Mouse (Mus musculus) lung, postnatal 36 days (tissue): ENCODE data around the gene Col23a1.

Experiments
- DNase-seq: peaks from one replicate; pipeline ENCODE4 v3.0.0; 2022; ENCODE audit warnings: mixed read lengths

Gene Col23a1

DNA sequence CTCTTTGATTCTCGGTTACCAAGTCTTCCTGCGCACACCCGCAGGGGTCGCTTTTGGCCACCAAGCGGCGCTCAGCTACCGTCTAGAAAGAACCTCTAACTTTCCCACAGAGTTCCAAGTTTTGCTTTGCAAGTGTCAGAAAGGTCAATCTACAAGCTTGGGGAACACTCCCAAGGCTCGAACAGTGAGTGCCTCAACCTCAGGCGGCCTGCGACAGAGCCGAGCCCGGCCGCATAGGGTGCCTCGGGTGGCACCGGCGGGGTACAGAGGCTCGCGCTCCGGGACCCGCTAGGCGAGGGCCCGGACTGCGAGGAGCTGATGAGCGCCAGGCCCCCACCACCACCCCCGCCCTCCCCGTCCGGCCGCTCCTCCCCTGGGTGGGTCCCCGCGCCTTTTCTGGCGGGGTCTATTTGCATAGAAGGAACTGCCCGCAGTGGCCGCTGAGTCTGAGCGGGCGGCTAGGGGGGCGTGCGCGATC lies at the start of gene Col23a1:
Gene Col23a1 (plus strand): TSS at position 357 of the 478 bp plus-strand sequence.
- DNase-seq, result peak; percentile 89

DNA sequence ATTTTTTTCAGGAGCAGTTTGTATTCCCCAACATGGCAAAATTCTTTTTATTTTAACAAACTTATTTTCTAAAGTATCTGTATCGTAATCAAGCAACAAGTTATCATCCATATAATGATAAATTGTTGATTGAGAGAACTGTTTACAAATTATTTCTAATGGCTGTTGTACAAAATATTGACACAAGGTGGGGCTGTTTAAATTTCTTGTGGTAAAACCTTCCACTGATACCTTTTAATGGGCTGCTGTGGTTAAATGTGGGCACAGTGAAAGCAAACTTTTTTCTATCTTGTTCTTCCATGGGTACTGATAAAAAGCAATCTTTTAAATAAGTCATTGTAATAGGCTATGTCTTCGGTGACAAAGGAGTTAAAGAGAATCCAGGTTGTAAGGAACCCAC lies 46.8 kb upstream of the Col23a1 start:
- no peak for DNase-seq

DNA sequence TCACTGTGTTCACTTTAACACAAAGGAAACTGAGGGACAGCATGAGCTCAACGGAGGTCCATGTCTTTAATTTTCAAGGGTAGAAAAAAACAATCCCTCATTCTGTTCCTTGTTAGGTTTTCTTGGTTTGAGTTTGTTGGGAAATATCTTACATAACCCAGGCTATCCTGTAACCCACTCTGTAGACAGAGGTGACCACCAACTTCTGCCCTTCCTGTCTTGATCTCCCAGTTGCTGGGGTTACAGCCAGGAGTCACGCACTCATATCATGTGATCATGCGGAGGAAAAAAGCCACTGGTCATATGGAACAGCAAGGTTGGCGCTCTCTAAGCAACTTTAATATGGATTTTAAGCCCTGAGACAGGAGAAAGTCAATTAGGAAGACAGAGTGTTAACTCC lies 32.7 kb upstream of the Col23a1 start:
- DNase-seq, result peak; percentile 7

DNA sequence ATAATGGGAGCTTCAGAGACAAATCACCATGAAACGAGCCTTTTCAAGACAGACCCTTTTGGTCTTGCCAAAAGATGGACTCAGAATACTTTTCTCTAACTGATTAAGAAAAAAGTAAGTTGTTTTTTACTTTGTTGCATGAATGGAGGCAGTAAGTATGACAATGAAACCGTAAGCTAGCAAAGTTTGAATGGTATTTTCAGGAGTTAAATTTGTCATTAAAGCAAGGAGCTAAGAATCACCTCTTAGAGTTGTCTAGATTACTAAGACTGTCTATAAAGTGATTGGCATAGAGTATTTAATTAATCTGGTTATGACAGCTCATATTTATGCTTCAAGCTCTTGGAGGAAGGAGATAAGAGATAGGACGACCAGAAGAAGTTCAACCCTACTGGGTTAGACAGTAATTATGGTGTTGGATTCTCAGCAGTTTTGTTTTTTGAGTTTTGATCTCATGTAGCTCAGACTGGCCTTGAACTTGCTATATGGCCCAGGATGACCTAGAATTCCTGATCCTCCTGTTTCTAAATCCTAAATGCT lies 28.0 kb upstream of the Col23a1 start, which contains the start of gene Clk4:
Gene Clk4 (plus strand): TSS at position 51 of the 540 bp plus-strand sequence.
- no peak for DNase-seq

DNA sequence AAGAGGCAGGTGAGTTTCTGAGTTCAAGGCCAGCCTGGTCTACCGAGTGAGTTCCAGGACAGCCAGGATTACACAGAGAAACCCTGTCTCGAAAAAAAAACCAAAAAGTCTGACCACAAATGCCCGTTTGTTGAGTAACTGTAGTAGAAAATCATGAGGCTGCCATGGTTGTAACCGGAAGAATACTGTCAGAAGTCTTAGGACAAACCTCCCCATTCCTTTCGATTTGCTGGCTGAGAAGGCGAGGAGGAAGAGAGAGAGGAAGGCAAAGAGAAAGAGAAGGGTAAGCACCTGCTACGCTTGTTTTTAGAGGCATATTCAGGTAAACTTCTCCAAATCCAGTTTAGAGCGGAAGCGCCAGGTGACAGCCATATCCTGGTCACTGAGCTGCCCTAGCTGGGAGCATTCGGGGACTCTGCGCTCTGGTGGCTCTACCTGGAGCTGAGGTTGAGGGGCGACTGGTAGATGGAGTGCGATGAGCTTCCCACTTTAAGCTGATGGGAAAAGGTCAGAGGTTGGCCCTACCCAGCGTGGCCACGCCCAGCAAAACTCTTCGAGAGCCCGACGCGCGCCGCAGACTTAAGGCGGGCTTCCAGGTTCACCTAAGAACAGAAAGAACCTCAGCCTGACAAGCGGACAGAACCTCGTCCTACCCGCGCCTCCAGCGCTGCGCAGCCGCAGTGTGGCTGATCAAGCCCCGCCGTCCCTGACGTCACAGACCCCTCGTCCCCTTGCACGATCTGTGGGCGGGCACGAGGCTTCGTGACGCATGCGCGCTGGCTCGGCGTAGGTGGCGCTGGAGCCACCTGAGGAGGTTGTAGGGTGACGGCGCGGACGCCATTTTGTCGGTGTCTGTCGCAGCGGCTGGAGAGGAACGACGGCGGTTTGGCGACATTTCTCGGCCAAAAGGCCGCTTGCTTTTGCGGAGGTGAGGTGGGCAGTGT lies 27.1 kb upstream of the Col23a1 start, which contains the start of gene BC049762:
Gene BC049762 (minus strand): TSS at position 705 of the 944 bp plus-strand sequence.
- peak; percentile 99 for DNase-seq

DNA sequence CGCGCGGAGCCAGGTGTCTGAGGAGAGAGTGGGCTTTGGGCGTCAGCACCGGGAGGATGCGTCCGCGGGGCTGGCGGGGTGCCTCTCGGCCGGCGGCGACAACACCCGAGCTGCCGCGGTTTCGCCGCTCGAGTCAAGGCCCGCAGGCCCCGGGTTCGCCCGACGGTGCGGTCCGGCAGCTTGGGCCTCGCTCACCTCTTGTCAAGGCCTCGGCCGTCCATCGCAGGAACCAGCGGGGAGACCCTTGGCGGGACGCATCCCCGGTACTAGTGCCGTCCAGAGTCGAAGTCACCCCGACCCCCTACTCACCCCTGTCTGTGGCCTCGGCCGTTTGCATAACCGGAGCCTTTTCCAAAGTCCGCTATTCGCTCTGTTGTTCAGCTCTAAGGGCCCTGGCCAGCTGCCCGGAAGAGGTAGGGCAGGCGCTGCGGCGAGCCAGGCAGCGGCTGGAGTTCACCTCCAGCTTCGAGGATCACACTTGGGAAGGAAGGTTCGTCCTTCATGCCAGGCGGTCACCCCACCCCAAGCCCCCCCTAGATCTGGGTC lies 26.4 kb upstream of the Col23a1 start:
- DNase-seq, result peak; percentile 76

DNA sequence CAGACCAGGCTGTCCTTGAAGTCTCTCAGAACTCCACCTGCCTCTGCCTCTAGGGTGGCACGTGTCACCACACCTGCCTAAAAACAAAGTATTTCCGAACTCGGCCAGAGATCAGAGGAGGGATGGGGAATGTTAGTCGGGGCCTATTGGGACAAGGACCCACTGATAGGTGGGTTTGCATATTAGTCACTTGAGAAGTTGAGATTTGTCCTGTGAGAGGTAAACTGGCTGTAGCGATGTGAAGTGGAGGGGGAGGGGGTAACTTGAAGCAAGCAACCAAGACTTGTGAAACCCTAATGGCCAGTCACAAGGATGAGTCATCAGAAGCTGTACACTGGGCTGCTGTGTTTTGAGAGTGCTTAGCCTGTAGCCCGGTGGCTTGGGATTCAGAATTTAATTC lies 25.4 kb upstream of the Col23a1 start:
- peak; percentile 90 for DNase-seq

DNA sequence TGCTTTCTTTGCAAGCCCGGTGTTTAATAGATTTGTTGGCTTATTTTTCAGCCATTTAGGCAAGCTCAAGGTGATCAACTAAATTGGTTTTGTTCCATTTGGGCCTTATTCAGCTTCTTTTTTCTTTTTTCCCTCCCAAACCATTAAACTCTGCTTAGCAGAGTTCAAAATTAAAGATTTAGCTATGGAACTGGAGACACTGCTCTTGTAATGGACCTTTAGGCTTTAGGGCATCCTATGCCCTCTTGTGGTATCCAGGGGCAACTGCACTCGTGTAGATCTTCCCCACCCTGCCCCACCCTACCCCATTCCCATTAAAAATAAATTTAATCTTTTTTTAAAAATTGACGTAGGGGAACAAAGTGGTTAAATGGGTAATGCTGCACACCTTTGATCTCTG lies 24.4 kb upstream of the Col23a1 start:
- peak; percentile 61 for DNase-seq

DNA sequence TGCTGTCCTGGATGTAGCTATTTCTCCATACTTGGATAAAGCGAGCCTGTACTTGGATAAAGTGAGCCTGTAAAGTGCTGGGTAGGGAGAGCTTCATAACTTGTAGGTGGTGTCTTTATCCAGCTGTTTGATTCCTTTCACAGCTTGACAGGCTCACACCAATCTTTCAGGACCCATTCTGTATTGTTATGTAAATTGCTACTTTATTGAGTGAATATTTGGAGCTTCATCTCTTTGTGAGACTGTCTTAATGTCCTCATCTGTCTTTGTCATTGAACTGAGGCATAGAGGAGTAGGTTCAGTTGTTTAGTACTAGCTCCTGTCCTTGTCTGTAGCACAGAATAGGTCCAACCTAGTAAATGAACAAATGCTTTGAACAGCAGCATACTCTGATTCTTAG lies 15.3 kb upstream of the Col23a1 start:
- no peak for DNase-seq

DNA sequence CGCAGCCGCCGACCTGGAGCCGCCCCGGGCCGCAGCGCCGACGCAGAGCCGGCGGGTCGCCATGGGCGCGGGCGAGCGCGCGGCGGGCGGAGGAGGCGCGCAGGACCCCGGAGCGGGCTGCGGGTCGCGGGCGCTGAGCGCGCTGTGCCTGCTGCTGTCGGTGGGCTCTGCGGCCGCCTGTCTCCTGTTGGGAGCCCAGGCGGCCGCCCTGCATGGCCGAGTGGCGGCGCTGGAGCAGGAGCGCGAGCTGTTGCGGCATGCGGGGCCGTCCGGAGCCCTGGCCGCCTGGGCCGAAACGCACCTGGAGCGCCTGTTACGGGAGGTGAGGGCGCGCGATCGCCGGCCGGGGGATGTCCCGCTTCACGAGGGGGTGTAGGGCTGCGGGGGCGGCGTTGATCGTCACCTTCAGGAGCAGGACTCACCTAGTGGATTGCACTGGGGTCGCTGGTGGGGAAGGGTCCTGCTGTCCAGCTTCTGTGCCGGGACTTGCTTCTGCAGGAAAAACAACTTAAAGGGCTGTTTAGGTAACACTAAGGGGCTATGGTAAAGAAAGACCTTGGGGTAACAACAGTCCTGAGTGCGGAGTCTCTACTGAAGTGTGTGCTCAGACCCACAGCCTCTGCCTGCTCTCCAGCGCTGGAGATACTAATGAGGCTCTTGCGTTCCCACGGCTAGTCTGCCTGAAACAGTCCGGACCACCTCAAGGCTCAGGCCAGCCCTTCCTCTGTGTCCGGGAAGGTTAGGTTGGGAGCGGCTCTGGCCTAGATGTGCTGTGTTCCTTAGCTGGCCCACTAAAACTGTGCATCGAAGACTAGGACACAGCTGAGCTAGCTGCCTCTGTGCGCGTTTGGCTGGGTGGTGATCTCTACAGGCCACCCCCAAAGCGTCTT lies 591 bp downstream of the Col23a1 start:
- peak; percentile 47 for DNase-seq

DNA sequence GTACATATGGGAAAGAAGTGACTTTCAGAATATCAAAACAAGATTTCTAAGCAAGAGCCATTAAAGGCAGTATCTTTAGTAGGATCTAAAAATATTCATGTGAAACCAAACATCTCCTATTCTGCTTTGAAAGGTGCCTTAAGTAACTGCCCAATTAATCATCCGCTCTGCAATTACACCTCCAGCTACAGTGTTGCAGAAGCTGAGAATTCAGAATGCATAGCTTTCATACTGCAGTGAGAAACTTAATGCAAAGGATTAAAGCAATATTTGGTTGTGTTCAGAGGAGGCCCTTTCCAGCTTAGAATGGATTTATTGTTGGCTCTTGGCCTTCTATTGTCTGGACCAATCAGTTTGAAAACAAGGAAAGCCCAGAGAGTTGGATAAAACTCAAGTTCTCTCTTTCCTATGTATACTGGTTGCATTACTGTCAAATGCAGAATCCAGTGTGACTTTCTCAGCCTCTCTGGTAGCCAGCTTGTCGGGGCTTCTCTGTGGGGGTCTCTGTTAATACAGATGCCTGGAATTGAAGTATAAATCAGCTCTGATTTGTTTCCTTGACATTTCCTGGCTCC lies 4.3 kb downstream of the Col23a1 start:
- DNase-seq, result no peak

DNA sequence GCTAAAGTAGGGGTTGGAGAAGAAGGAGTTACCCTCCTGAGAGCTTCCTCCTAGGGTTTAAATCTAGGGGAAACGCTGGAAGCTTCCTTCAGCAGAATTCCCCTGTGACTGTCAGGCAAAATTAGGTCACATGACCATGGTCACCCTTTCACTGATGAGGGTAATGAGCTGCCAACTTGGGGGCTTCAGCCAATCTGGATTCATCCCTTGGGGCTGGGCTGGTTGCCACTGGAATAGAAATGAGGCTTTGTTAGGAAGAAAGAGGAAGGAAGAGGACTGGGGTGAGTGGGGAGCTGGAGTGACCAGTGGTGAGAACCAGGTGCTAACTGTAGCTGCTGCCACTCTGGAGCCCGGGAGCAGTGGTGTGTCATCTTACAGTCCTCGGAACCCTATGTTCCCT lies 6.0 kb downstream of the Col23a1 start:
- no peak for DNase-seq

DNA sequence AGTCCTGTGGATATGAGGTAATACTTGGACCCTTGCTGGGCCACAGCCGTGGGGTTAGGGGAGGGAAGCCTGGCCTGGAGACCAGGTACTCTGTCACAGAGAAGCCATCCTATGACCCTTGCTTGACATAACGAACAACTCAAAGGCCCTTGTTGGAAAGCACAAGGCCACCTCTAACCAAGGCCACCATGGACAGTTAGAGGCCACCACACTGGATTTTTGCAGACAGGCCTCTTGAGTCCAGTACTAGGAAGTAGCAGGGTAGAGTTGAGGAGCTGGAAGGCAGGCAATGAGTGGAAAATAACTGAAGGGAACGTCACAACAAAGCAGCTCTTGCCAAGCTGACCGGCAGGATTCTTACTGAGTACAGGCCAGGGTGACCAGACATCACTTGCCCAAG lies 9.0 kb downstream of the Col23a1 start:
- no peak for DNase-seq

DNA sequence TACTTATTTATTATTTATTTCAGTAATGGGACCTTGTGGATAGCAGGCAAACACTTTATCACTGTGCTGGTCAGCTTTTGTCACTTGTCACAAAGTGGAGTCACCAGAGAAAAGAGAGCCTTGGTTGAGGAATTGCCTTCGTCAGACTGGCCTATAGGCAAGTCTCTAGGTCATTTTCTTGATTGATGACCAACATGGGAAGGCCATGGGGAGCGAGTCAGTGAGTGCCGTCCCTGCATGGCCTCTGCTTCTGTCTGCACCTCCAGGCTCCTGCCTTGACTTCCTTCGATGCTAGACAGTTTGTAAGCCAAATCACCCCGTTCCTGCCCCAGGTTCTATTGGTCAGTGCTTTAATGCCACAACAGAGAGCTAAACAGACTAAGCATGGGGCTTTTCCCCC lies 12.7 kb downstream of the Col23a1 start:
- no peak for DNase-seq

DNA sequence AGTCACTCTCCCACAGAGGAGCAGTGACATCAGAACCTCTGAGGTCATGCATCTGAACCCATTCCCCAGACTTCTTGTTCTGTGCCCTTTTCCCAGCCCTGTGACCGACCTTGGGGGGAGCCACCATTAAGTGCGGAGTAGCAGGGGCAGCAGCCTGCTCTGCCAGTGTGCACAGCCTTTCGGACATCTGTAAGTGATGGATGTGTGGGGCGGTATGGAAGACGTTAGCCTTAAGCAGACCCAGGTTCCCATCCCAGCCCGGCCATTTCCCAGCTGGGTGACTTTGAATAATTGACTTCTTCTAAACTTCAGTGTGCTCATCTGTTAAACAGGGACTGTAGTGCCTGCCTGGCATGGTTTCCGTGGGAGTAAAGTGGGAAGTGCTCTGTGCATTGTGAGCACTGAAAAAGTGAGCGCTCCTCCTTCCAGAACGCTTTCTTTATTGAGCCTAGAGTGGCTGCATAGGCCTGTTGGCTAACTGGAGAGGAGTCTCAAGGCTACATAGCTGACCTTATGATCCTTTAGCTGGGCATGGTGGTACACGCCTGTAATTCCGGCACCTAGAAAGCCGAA lies 14.3 kb downstream of the Col23a1 start:
- DNase-seq, result no peak

DNA sequence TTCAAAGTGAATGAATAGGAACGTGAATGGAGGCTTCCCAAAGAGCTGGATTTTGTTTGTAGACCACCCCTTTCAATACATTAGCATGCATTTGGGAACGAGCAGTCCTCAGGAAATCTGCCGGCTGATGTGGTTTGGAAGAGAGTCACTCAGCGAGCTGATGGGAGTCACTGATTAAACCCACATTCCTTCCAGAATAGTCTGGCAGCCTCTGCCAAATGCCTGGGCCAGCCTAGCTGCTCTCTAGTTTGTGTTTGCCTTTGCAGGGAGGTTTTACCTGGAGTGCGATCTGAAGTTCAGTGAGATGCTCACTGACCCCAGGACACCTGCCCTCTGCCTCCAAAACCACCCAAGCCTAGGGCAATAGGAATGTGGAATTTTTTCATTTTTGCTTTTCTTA lies 18.6 kb downstream of the Col23a1 start:
- peak; percentile 59 for DNase-seq

DNA sequence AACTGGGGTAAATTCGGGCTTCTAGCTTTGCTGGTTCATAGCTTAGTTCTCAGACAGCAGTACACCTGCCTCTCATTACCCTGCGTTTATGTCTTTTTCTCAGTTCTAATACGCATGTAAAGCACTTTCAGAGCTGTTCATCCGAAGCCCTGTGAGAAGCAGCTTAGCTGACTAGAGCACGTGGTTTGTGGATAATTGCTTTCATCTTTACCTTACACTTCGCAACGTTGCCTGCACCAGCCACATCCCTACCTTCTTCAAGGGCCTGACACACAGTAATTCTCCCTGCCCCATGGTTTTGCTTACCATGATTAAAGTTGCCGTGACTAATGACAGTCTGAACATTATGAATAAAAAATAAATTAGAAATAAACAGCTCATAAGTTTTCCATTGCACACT lies 22.1 kb downstream of the Col23a1 start:
- DNase-seq, result no peak

DNA sequence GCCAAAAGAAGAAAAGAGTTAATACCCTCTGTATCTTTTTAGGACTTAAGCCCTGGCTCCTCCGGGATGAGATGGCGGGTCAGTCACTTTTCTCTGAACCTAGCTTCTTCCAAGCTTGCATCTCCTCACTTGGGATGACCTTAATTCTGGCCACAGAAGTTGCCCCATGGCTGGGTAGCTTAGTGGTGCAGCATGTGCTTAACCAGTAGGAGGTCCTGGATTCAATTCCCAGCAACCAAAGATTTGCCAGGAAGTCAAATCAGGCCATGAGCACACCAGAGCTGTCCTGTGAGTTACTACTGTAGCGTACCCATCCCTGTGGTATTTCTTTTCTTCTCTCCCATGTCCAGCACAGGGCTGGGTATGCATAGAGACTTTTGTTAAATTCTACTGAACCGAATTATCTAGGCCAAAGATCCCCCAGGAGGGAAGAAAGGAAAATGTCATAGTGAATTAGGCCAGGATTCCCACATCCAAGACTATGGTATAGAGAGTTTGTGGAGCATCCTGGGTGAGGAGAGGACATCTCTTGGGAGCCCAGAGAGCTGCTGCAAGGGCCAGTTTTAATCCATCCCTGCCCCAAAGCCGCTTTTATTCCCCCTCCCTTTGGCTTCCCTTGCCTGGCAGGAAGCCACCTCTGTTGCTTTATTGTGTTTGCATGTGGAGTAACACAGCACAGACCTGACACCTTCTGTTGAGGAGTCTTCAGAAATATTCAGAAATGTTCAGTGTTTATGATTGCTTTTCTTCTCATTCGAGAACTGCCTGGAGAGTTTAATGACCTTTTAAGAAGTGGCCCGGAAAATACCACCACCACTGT lies 26.5 kb downstream of the Col23a1 start:
- DNase-seq, result no peak

DNA sequence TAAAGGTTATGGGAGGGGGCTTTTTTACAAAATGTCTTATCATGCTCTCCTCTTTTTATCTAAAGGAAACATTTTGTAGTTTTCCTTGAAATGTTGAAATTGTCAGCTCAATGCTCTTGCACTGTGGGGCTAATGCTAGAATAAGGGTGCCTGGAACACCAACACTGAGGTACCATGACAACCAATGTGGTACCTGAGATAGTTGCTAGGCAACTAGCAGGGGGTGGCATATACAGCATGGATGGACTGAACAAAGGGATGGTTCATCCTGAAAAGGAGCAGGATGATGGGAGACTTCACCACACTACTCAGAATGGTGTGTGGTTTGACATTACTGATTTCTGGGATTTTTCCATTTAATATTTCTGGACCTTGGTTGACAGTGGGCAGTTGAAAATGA lies 30.9 kb downstream of the Col23a1 start:
- DNase-seq, result no peak

DNA sequence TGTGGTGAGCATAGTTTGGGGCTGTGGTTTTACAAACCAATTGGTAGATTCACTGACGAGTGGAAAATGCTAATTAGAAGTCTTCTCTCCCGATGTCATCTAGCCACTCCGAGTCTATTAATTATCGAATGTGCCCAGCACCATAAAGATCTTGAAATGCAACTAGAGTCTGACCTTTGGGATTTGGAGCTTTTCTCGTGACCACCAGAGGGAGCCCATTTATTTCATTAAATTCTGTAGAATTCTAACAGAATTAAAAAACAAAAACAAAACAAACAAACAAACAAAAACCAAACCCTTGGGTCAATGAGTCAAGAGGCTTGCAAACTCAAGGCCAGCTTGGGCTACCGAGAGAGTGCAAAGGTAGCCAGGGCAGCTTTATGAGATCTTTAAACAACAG lies 37.2 kb downstream of the Col23a1 start:
- peak; percentile 45 for DNase-seq

DNA sequence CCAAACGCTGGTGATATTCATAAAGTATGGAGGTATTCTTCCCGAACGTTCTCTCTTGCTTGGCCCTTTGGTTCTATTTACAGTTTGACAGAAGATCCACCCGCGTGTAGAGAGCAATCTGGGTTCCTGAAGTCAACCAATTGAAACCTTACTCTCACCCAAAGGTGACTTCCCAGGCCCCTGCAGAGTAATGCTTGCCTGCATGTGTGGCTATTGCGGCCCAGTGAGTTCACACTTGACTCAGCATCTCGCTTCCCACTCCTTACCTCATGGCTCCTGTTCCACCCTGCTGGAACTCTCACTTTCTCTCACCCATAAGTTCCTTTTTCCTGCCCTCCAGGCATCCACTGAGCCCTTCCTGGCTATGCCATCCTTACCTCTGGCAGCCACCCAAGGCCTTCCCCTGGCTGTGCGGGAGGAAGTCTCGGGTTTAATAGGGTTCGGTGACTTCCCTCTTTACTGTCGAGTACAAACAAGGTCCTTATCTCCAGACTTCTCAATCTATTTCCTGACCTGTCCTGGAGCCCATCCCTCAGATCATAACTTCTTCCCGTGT lies 38.7 kb downstream of the Col23a1 start:
- no peak for DNase-seq
